Mouse (Mus musculus) right cerebral cortex, postnatal 36 days (tissue): ENCODE measurements around the gene Ripk3.
A peak's percentile ranks its signal among the peaks of the same experiment; 100 is the strongest.

Experiments
- DNase-seq, 2 experiments: peaks; one replicate each; pipeline ENCODE4 v3.0.0; 2022; ENCODE audit warnings: low spot score in 2 of 2, mixed read lengths in 1 of 2

The Ripk3 gene

DNA sequence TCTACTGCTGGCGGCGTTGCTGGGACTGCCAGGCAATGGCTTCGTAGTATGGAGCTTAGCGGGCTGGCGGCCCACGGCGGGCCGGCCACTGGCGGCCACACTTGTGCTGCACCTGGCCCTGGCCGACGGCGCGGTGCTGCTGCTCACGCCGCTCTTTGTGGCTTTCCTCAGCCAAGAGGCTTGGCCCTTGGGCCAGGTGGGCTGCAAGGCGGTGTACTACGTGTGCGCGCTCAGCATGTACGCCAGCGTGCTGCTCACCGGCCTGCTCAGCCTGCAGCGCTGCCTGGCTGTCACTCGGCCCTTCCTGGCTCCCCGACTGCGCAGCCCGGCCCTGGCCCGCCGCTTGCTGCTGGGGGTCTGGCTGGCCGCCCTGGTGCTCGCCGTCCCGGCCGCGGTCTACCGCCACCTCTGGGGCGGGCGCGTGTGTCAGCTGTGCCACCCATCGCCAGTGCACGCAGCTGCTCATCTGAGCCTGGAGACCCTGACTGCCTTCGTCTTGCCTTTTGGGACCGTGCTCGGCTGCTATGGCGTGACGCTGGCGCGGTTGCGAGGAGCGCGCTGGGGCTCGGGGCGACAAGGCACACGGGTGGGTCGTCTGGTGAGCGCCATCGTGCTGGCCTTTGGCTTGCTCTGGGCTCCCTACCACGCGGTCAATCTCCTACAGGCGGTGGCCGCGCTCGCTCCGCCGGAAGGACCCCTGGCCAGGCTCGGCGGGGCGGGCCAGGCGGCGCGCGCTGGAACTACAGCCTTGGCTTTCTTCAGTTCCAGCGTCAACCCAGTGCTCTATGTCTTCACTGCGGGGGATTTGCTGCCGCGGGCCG lies 26.5 kb downstream of the Ripk3 start:
- no peak for DNase-seq

DNA sequence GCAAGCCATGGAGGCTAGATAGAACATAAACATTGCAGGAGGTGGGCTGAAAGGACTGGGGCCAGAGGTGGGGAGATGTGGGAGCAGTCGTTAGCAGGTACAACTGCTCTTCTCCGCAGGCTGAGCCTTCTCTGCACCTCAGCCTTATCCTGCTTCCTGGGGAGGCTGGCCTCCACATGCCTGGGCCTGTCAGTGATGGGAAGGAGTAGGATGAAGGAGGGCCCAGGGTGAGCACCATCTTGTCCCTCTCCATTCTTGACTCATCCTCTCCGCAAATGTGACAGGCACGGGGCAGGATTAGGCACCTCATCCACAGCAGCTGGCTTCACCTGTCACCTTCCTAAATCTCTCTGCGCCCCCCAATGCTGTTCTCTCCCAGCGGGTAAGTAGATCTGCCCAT lies 27.5 kb downstream of the Ripk3 start, which contains the start of gene Ltb4r2:
Gene Ltb4r2, plus strand, starts transcription at position 266 of the 400 bp plus-strand sequence.
- no peak for DNase-seq

DNA sequence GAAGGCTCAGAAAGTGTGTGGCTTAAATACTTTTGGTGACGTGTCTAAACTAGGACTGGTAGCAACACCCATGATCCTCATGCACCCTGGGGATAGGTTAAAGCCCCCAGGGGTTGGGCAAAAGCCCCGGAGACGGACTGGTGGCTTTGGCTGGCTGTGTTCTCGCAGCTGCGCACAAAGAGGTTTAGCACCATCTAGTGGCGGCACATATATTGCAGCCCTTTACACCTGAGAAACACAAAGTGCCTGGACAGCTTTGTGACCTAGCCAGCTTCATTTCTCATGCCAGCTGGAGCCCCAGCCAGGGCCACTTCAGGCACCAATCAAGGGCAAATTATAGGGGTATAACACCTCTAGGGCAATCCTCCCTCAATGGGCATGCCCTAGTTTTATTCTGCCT lies 28.5 kb downstream of the Ripk3 start:
- peak; percentile 69 to 75 for DNase-seq

DNA sequence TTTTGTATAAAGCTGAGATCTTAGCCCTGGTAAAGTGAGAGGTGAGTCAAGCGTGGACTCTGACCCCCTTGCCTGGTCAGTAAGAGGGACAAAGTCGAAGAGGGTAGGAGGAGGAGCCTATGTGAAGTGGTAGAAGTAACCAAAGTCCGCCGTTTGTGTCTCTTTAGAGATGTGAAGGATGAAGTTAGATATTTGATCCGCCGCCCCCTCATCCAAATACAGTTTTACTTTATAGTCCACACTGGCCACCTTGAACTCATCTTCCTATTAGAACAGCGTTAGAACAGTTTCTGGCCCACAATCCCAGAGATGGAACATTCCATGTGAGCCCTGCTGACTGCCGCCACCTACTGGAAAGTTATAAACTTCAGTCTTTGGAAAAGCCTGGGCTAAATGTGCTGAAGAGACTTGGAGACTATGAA lies 30.3 kb downstream of the Ripk3 start, which contains the start of gene Cideb:
Gene Cideb, minus strand, starts transcription at position 96 of the 422 bp plus-strand sequence.
- no peak for DNase-seq

DNA sequence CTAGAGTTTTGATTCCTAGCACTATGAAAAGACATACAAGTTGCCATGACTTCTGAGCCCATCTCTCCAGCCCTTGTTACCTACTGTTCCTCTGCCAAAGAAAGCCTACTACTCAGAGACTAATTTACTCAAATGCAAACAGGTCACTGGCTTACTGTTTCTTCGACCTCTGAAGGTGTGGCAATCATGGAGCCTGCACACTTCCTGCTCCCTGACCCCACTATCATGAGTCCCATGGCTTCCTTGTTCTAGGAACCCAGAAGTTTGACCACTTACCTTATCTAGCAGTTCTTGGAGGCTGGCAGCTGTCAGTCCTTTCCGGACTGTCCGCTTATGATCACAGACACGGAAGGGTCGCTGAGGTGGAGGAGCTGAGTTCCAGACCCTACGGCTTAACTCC lies 31.1 kb downstream of the Ripk3 start:
- DNase-seq = no peak

DNA sequence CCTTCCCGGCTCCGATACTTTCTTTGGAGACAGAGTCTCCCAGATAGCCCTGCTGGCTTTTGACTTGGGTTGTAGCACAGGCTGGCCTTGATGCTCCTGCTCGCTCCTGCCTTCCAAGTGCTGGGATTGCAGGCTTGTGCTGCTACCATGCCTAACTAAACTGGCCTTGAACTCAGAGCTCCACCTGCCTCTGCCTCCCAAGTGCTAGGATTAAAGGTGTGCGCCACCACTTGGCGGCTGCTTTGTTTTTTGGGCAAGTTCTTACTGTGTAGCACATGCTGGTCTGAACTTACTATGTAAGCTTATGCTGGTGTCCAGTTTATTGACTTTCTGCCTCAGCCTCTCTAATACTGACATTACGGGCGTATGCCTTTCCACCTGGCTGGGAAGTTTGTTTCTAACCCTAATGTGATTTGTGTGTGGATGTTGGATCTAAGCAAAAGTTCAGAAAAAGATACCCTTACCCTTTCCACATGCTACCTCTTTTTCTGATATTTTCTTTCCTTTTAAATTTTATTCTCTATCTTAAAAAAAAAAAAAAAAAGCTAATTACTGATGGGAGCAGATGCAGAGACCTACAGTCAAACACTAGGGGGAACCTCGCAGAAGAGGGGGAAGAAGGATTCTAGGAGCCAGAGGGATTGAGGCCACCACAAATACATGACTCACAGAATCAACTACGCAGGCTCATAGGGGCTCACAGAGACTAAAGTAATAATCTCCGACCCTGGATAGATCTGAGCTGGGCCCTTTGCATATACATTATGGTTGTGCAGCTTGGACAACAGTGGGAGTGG lies 41.4 kb downstream of the Ripk3 start:
- no peak for DNase-seq

DNA sequence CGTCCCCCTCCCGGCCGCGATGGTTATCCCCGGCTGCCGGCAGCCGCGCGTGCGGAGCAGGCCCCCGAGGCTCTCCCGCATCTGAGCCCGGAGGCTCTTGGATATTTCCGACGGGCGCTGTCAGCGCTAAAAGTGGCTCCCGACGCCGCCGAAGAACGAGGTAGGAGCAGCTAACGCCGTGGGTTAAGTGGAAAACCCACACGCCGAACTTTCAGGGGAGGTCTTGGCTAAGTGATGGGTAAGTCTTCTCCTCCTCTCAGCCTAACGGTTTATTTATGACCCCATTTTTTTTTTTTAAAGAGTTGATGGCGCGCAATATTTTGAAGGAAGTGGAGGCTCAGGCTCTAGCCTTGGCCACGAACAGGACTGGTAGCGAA lies 42.8 kb downstream of the Ripk3 start:
- no peak for DNase-seq

DNA sequence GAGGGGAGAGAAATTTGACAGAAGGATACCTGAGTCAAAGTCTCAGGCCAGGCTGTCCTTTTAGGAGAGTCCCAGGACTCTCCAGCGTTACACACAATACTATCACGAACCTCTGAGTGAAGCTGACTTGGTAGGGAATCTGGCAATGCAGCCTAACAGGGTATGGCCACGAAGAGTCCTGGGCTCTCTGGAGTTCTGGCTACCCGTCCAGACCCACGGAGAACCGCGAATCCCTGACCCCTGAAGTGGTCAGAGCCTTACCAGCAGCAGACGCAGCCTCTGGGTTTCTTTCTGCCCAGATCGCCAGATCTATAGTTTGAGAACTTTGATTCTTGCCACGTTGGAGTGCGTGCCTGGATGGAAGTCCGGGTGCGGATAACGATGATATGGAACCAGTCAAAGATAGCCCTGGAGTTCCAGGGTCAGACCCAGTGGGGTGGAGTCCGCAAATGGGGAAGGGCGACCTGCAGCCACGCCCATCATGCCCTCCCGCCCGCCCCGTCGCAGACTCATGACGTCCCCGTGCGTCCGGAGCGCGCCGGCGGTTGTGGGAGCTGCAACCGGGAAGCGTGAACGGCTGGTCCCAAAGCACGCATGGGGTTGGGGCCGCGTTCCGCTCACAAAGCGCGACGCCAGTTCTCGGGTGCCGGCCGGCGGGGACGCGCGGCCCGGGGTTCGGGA lies 43.3 kb downstream of the Ripk3 start, which contains the start of the genes Dhrs1 and Nop9:
Gene Dhrs1, minus strand, starts transcription at position 511 of the 681 bp plus-strand sequence.
Gene Nop9, plus strand, starts transcription at position 514 of the 681 bp plus-strand sequence.
- DNase-seq = peak; percentile 76

DNA sequence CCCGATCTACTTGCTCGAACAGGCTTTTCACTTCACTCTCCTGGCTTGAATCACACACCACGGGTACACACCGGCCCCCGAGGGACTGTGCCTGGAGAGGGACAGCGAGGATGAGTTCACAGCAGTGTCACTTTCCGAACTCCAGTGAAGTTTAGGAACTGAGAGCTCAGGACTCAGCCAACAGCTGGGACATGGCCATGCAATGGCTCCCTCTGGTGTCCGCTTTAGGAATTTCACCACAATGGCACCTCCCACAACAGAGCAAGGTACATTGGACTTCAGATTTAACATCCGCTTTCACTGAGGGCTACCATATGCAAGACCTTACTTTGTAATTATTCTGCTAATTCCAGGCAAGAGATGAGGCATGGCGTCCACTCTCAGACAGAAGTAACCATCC lies 45.0 kb downstream of the Ripk3 start:
- DNase-seq = peak; percentile 63 to 70

DNA sequence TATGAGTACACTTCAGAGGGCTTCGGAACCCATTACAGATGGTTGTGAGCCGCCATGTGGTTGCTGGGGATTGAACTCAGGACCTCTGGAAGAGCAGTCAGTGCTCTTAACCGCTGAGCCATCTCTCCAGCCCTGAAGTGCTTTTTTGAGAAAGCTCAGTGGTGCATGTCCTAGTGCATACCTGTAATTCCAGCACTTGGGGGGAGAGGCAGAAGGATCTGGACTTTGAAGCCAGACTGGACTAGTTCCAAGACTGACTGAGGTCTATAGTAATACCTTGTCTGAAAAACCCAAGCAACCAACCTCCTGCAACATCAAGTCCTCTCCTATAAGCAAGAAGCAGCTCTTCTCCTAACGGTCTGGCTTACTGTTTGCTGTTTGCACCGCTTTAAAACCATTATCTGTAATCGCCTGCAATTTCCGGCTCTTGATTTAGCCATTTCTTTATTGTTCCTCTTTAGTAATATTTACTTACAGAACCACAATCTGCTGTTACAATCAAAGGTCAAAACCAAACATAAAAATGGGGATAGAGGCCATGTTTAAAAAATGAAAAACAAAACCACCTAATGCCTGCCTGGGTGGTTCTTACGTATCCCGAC lies 51.5 kb downstream of the Ripk3 start:
- no peak for DNase-seq

DNA sequence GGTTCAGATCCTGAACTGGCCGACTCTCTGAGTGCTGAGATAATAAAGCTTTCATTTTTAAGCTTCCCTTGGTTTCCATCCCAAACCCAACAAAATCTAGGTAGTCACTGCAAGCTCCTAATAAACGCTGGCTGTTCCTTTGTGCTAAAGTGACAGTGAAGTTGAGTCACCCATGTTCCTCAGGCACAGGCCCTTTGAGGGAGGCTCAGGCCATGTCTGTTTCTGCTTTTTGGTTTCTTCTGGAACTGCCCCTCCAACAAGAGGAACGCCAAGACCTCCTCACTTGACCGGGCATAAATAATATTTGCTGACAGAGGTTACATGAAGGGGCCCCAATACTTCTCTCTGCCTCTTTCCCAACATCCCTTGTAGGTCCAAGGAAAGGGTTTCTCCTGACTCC lies 52.9 kb downstream of the Ripk3 start:
- DNase-seq = no peak

DNA sequence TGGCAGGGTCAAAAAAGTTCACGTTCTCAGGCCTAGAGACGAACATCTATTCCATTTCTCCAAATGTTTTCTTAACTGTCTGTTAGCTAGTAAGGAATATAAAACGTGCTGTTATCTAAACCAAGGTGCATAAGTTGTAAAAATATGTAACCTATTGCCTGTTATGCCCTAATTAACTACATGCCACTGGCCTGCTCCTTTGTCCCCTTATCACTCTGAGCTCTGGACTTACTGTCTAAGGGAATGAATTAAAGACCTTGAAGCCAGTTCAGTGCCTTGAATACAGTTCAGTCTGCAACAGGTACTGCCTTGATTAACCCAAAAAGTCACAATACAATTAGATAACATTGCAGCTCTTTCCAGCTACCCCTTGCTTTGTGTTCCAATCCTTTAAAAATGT lies 53.3 kb downstream of the Ripk3 start:
- DNase-seq = no peak
